Mouse (Mus musculus) hindbrain, embryonic 11.5 days (tissue): ENCODE measurements at regions not wholly inside any gene's neighbourhood (a gene's known extent, or its start where the extent isn't known, plus 50 kb on each side); places are given as distances from the start of the nearest gene placed in this dataset.

ENCODE experiments used
- ATAC-seq: fragments of 200-750 bp; cut with Nextera tagmentation; 2 replicates; pipeline ENCODE4 v1.8.0; 2017; ENCODE audit warnings: mild to moderate bottlenecking, moderate TSS enrichment, moderate library complexity; ENCODE audit not compliant: low FRiP score
- DNase-seq: peaks from one replicate; pipeline ENCODE4 v3.0.0-alpha.2; 2015; ENCODE audit warnings: low spot score
- H3K27ac ChIP-seq: fragments of 300-500 bp; sonication (generic); 2 replicates; pipeline ENCODE4 v1.5.1; 2014; ENCODE audit warnings: mild to moderate bottlenecking, low read depth, low read length
- H3K27me3 ChIP-seq: fragments of 300-500 bp; sonication (generic); 2 replicates; pipeline ENCODE4 v1.6.1; 2014; ENCODE audit warnings: mild to moderate bottlenecking, low read length, moderate library complexity, mixed read lengths; ENCODE audit not compliant: control insufficient read depth, insufficient read depth
- H3K36me3 ChIP-seq: fragments of 300-500 bp; sonication (generic); 2 replicates; pipeline ENCODE4 v1.6.1; 2014; ENCODE audit warnings: mild to moderate bottlenecking, low read length, moderate library complexity, mixed read lengths; ENCODE audit not compliant: control insufficient read depth, insufficient read depth
- H3K4me1 ChIP-seq: fragments of 300-500 bp; sonication (generic); replicated peaks from 2 replicates; pipeline ENCODE4 v1.6.1; 2014; ENCODE audit warnings: low read length, mixed read lengths; ENCODE audit not compliant: control insufficient read depth, insufficient read depth
- H3K4me2 ChIP-seq: fragments of 300-500 bp; sonication (generic); replicated peaks from 2 replicates; pipeline ENCODE4 v1.6.1; 2014; ENCODE audit warnings: mild to moderate bottlenecking, low read depth, low read length
- H3K4me3 ChIP-seq: fragments of 300-500 bp; sonication (generic); 2 replicates; pipeline ENCODE4 v1.5.1; 2014; ENCODE audit warnings: low read depth, low read length
- H3K9ac ChIP-seq: fragments of 300-500 bp; sonication (generic); 2 replicates; pipeline ENCODE4 v1.6.1; 2014; ENCODE audit warnings: low read depth, low read length
- H3K9me3 ChIP-seq: fragments of 300-500 bp; sonication (generic); 2 replicates; pipeline ENCODE4 v1.6.1; 2016; ENCODE audit warnings: low read length; ENCODE audit not compliant: control insufficient read depth
- WGBS: fragments of 180-500 bp; shearing (Covaris S2); extraction: QIAGEN DNeasy Blood & Tissue Kit; methylation state at CpG from one replicate; pipeline ENCODE4 v1.1.7; 2014; 5-methylcytosine and 5-hydroxymethylcytosine counted together

GRCm38 (mm10) chr2:81251321-81251720 is 634.3 kb downstream of the Nup35 start:
- Histone ChIP-seq H3K27ac (no peak overlapping the region), H3K4me3 (no peak overlapping the region), H3K4me1 (no peaks in the 10 kb centered on the region), H3K27me3 (no peaks in the 10 kb centered on the region), H3K36me3 (no peaks in the 10 kb centered on the region), H3K4me2 (no peak overlapping the region), H3K9me3 (no peaks in the 10 kb centered on the region), H3K9ac (no peak overlapping the region)
- 98% methylated on average over 2 of the region's 2 CpGs for WGBS
- ATAC-seq = no peak
- DNase-seq = no peak

GRCm38 (mm10) chr2:81262056-81262765 is 645.2 kb downstream of the Nup35 start:
- ATAC-seq = no peak
- 90% methylated on average over 4 of the region's 4 CpGs for WGBS

GRCm38 (mm10) chr2:81269245-81269880 is 652.3 kb downstream of the Nup35 start:
- no peak overlapping the region for H3K27ac ChIP-seq
- H3K4me3 ChIP-seq = no peak overlapping the region
- DNase-seq (no peak), ATAC-seq (no peak)
- H3K4me1 ChIP-seq = no peaks in the 10 kb centered on the region
- H3K27me3 ChIP-seq = no peaks in the 10 kb centered on the region
- H3K36me3 ChIP-seq = no peaks in the 10 kb centered on the region
- no peak overlapping the region for H3K4me2 ChIP-seq
- H3K9ac ChIP-seq = no peak overlapping the region
- 76% methylated on average over 3 of the region's 3 CpGs for WGBS
- H3K9me3 ChIP-seq = no peaks in the 10 kb centered on the region

More at GRCm38 (mm10) chr2:81262056-81262765, 645.2 kb downstream of the Nup35 start:
- Histone ChIP-seq H3K27me3 (no peaks in the 10 kb centered on the region), H3K9ac (no peak overlapping the region), H3K36me3 (no peaks in the 10 kb centered on the region), H3K4me1 (no peaks in the 10 kb centered on the region), H3K4me2 (no peak overlapping the region), H3K9me3 (no peaks in the 10 kb centered on the region), H3K27ac (no peak overlapping the region), H3K4me3 (no peak overlapping the region)
- DNase-seq = no peak

GRCm38 (mm10) chr2:81270914-81271313 is 653.9 kb downstream of the Nup35 start:
- Histone ChIP-seq H3K9ac (no peak overlapping the region), H3K4me3 (no peak overlapping the region), H3K9me3 (no peaks in the 10 kb centered on the region), H3K27ac (no peak overlapping the region), H3K4me1 (no peaks in the 10 kb centered on the region), H3K27me3 (no peaks in the 10 kb centered on the region), H3K4me2 (no peak overlapping the region), H3K36me3 (no peaks in the 10 kb centered on the region)
- ATAC-seq (no peak), DNase-seq (no peak)
- WGBS = 88% methylated on average over 1 of the region's 1 CpGs

GRCm38 (mm10) chr2:81272536-81272935 is 655.5 kb downstream of the Nup35 start:
- no peak for ATAC-seq

GRCm38 (mm10) chr2:81287414-81287813 is 670.4 kb downstream of the Nup35 start:
- DNase-seq (no peak), ATAC-seq (peak; percentile 69)
- WGBS = 51% methylated on average over 3 of the region's 3 CpGs
- H3K4me1 ChIP-seq = no peaks in the 10 kb centered on the region
- H3K9me3 ChIP-seq = no peaks in the 10 kb centered on the region
- H3K9ac ChIP-seq = no peak overlapping the region
- H3K4me2 ChIP-seq = no peak overlapping the region
- H3K36me3 ChIP-seq = no peaks in the 10 kb centered on the region
- no peak overlapping the region for H3K27ac ChIP-seq
- H3K4me3 ChIP-seq = no peak overlapping the region
- no peaks in the 10 kb centered on the region for H3K27me3 ChIP-seq

More at GRCm38 (mm10) chr2:81272536-81272935, 655.5 kb downstream of the Nup35 start:
- Histone ChIP-seq H3K36me3 (no peaks in the 10 kb centered on the region), H3K27ac (no peak overlapping the region), H3K4me1 (no peaks in the 10 kb centered on the region), H3K4me2 (no peak overlapping the region), H3K9ac (no peak overlapping the region), H3K27me3 (no peaks in the 10 kb centered on the region), H3K9me3 (no peaks in the 10 kb centered on the region), H3K4me3 (no peak overlapping the region)
- DNase-seq = no peak

GRCm38 (mm10) chr2:81328648-81329047 is 711.6 kb downstream of the Nup35 start:
- Histone ChIP-seq H3K9me3 (no peaks in the 10 kb centered on the region), H3K4me1 (no peaks in the 10 kb centered on the region), H3K4me2 (no peak overlapping the region), H3K9ac (no peak overlapping the region), H3K27ac (no peak overlapping the region), H3K4me3 (no peak overlapping the region), H3K27me3 (no peaks in the 10 kb centered on the region), H3K36me3 (no peaks in the 10 kb centered on the region)
- 86% methylated on average over 3 of the region's 3 CpGs for WGBS
- ATAC-seq = no peak
- no peak for DNase-seq

- Histone ChIP-seq H3K4me3 (no peak overlapping the region), H3K27ac (no peak overlapping the region), H3K9ac (no peak overlapping the region), H3K36me3 (no peaks in the 10 kb centered on the region), H3K4me1 (no peaks in the 10 kb centered on the region), H3K27me3 (no peaks in the 10 kb centered on the region), H3K9me3 (no peaks in the 10 kb centered on the region), H3K4me2 (no peak overlapping the region)
- WGBS = 74% methylated on average over 2 of the region's 2 CpGs
- ATAC-seq = no peak
- no peak for DNase-seq
Measured at GRCm38 (mm10) chr2:81336982-81337381, 716.0 kb upstream of the Zfp804a start.

GRCm38 (mm10) chr2:81340417-81340816 is 712.6 kb upstream of the Zfp804a start:
- 67% methylated on average over 2 of the region's 2 CpGs for whole genome bisulfite sequencing
- Histone ChIP-seq H3K9ac (no peak overlapping the region), H3K36me3 (no peaks in the 10 kb centered on the region), H3K27ac (no peak overlapping the region), H3K4me1 (no peaks in the 10 kb centered on the region), H3K9me3 (no peaks in the 10 kb centered on the region), H3K27me3 (no peaks in the 10 kb centered on the region), H3K4me2 (no peak overlapping the region), H3K4me3 (no peak overlapping the region)
- DNase-seq (no peak), ATAC-seq (no peak)
